Mouse (Mus musculus) ES-E14 (cell line): ENCODE measurements around the gene Ulk4.

Source experiments
- CHD2 ChIP-seq: IDR thresholded peaks from 2 replicates; pipeline ENCODE4 v1.6.1; 2014; ENCODE audit warnings: mild to moderate bottlenecking, low read depth, low read length, inconsistent platforms
- MAFK ChIP-seq: IDR thresholded peaks from 2 replicates; pipeline ENCODE4 v1.6.1; 2014; ENCODE audit warnings: mild to moderate bottlenecking, low read depth, low read length, inconsistent platforms; ENCODE audit not compliant: insufficient read depth
- ZC3H11A ChIP-seq: IDR thresholded peaks from 2 replicates; pipeline ENCODE4 v1.6.1; 2012; ENCODE audit warnings: low read depth, mild to moderate bottlenecking, inconsistent platforms, low read length, borderline replicate concordance
- ZNF384 ChIP-seq: IDR thresholded peaks from 2 replicates; pipeline ENCODE4 v1.6.1; 2012; ENCODE audit warnings: low read depth, low read length, inconsistent platforms

- TF ChIP-seq CHD2 (no peak), ZC3H11A (no peak), ZNF384 (no peak), MAFK (no peak)
Observed at GRCm38 (mm10) chr9:121107101-121107500, 169.9 kb downstream of the Ulk4 start.
